Mouse (Mus musculus) kidney, adult 18-20 months (tissue): ENCODE results near the gene Slc27a5.

Source experiments
- DNase-seq: peaks from one replicate; pipeline ENCODE4 v3.0.0; 2021

Gene Slc27a5

DNA sequence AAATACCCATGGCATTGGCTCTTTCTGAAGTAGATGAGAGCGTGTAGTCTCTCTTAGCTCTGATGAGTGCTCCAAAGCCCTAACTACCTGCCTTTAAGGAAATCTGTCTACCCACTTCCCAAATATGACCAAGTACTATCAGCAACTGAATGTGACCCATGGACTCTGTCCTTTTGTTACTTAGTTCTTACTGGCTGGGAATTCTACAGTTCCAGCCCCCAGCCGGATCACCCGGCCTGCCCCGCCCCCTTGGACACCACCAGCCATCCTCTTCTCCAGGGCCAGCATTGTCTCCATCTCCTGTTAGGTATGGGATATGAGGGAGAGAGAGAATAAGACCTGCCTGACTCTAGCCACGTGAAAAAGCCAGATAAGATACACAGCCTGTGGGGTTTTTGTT, at the start of gene Slc27a5:
Gene Slc27a5 (minus strand): TSS at position 140 of the 400 bp plus-strand sequence.
- no peak for DNase-seq

DNA sequence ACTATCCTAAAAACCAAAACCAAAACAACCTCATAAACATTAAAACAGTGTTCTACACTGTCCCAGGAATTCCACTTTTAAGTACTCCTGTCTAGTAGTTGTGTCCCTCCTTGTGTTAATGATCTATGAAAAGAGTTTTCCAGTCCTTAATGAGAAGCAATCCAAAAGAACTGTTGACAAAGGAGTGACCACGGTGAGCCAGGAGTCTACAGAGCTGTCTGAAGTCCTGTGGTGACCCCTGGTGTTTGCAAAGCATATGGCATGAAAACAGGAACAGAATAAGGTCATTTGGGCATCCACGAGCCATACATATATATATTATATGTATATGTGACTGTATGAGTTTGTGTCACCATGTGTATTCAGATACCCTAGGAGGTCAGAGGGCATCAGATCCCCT, 48.1 kb upstream of the Slc27a5 start:
- peak; percentile 74 for DNase-seq

DNA sequence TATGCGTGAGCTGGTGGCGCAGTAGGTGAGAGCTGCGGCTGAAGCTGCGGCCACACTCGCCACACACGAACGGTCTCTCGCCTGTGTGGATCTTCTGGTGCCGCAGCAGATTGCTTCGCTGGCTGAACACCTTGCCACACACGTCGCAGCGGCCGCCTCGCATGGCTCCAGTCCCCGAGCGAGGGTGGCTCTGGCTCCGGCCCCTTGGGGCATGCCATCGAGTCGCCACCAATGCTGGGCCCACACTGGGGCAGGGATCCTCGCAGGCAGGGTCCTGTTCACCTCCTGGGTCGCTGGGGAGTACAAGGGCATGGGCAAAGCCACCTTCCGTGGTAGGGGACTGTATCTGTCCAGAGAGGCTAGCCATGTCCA, 46.2 kb upstream of the Slc27a5 start:
- no peak for DNase-seq

DNA sequence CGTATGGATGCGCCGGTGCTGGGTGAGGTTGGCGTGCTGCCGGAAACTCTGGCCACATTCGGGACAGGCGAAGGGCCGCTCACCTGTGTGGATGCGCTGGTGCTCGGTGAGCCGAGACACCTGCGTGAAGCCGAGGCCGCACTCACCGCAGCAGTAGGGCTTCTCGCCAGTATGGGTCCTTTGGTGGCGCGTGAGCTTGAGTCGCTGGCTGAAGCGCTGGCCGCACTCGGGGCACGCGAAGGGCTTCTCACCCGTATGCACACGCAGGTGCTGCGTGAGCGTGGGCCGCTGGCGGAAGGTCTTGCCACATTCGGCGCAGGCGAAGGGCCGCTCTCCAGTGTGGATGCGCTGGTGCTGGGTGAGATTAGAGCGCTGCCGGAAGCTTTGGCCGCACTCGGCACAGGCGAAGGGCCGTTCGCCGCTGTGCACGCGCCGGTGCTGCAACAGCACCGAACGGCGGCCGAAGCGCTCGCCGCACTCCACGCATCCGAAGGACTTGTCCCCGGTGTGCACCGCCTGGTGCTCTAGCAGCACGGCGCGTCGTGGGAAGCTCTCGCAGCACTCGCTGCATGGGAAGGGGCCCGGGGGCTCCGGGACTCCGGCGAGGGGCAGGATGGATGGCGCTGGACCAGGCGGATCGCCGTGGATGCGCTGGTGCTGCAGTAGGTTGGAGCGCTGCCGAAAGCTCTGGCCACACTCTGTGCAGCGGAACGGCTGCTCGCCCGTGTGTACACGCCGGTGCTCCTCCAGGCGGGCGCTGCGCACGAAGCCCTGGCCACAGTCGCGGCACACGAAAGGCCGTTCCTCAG, 45.7 kb upstream of the Slc27a5 start:
- DNase-seq: peak; percentile 37

DNA sequence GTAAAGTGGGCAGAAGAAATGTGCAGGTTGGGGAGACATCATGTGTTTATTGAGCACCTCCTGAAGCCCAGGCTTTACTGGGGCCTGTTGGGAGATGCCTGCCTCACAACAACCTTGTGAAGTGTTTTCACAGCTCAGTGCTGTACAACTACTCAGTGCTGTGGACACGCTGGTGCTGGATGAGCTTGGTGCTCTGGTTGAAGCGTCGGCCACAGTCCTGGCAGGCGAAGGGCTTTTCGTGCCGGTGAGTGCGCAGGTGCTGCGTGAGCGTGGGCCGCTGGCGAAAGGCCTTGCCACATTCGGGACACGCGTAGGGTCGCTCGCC, 45.1 kb upstream of the Slc27a5 start:
- DNase-seq: no peak

DNA sequence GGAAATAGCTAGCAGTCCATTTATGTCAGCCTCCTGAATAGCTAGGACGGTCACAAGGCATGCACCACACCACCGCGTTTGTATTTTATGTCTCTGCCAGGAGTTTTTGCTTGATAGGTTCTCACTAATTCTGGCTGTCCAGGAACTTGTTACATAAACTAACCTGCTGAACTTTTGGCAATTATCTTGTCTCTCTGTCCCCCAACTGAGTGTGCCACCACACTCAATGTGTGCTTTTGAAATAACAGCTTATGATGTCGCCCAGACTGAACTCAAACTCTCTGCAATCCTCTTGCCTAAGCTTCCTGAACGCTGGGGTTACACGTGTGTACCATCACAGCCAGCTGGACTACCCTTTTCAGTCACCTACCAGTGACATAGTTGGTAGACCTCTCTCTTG, 44.5 kb upstream of the Slc27a5 start:
- no peak for DNase-seq

- DNase-seq: no peak
Measured at GRCm38 (mm10) chr7:13041256-13041655, 43.3 kb upstream of the Slc27a5 start.

DNA sequence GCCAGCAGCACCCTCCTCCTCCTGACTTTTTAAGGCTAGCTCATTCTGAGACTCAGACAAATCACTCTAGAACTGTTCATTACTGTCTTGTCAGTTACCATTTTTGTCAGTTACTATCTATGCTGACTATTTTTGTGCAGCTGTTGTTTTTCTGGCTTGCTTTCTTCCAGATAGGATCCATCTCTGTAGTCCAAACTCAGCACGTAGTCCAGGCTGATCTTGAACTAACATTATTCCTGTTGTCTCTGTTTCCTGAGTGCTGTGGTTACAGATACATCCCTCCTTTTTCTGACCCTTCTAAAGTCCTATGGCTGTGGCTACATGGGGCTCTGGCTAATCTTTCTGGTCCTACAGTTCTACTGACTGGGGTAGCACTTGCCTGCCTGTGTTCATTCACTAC, 41.2 kb upstream of the Slc27a5 start:
- DNase-seq: no peak

DNA sequence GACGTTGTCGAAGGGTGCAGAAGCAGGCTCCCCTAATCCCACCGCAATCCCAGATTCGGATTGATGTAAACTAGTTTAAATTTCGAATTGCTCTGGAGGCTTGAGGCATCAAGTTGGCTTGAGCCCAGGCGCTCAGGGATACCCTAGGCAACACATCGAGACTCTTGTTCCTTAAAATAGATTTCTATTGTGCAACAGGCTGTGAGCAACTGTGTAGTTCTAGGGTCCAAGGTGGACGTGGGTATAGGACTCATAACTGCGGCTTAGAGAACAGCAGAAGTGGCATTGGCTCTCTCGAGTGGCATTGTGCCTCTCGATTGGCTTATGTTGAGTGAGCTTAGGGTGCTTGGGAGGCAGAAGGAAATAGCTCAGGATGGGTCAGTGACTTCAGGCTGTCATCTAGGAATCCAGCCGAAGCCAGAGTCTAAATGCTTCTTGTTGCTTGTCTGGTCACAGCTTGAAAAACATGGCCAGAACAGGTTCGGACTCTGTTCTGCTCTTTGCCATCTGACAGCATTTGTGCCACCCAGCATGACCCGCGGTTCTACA, 40.7 kb upstream of the Slc27a5 start:
- DNase-seq: peak; percentile 43

- DNase-seq: peak; percentile 99
Measured at GRCm38 (mm10) chr7:13037901-13038555, 40.0 kb upstream of the Slc27a5 start, which contains the start of gene Ube2m. Gene Ube2m (minus strand): TSS chr7:13038275.

DNA sequence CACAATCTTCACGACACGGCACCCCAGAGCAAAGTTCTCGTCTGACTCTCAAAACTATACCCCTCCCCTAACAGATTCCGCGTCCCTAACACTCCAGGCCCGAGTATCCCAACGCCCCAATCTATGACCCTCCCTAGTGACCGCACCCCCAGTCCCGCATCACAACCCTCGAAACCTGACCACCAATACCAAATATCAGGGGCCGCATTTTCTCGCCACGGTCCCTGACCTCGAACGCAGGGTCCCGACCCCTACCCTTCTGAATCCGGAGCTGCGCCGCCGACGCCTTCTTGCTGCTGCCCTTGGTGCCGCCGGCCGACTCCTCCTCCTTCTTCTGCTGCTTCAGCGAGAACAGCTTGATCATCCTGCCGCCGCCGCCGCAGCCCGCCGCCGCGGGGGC, 39.4 kb upstream of the Slc27a5 start:
- DNase-seq: peak; percentile 56

DNA sequence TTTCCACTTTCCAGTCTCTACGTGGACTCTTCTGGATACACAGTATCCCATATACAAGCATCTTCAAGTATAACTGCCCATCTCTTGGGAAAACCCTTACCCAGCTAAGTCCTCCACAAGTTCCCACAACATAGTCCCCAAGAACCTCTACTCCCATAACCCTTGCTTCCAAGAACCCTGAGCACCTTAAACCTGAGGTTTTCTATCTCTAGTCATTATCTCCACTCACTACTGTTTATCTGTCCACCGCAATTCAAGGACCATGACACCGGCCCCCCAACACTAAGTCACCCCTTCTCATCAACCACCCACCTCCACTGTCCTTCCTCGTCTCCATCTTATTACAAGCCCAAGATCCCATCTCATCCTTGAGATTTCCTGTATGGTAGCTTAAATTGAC, 38.8 kb upstream of the Slc27a5 start:
- DNase-seq: no peak

GRCm38 (mm10) chr7:13035211-13035855, 37.3 kb upstream of the Slc27a5 start:
- DNase-seq: no peak

GRCm38 (mm10) chr7:13034148-13034977, 36.4 kb upstream of the Slc27a5 start, which contains the start of gene Chmp2a:
Gene Chmp2a (minus strand): TSS chr7:13034807.
- peak; percentile 98 for DNase-seq

- DNase-seq: no peak
Measured at GRCm38 (mm10) chr7:13033451-13034147, 35.6 kb upstream of the Slc27a5 start.

DNA sequence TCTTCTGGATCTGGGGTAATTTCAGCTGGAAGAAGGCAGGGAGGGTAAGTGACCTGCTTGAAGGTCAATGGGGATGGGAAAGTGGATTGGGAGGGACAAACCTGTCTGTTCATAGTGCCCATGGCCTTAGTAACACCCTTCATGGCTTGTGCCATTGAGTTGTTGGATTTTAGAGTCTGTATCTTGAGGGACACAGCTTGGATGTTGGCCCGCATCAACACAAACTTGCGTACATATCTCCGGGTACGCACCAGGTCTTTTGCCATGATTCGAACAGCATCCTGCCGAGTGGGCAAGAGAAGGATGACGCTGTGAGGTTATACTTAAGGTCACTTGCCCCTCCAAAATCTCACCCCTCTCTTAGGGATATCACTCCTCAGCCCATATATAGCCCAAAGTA, 34.5 kb upstream of the Slc27a5 start:
- no peak for DNase-seq

GRCm38 (mm10) chr7:13031983-13032382, 34.0 kb upstream of the Slc27a5 start:
- DNase-seq: no peak

- DNase-seq: no peak
Measured at GRCm38 (mm10) chr7:13031069-13031468, 33.1 kb upstream of the Slc27a5 start.

- DNase-seq: no peak
Measured at GRCm38 (mm10) chr7:13028986-13029385, 31.0 kb upstream of the Slc27a5 start.

- no peak for DNase-seq
Measured at GRCm38 (mm10) chr7:13025511-13026112, 27.6 kb upstream of the Slc27a5 start.

DNA sequence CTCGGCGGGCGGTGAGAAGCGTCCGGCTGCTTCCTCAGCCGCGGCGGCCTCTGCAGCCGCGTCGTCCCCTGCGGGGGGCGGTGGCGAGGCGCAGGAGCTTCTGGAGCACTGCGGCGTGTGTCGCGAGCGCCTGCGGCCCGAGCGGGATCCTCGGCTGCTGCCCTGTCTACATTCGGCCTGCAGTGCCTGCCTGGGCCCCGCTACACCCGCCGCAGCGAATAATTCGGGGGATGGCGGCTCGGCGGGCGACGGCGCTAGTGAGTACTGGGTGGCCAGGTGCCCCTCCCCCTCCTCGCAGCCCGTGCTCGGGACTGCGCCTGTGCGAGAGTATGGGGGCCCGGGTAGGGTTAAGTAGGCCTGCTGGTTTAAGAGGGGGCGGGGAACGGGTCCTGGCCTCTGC, 26.8 kb upstream of the Slc27a5 start:
- DNase-seq: peak; percentile 73
